Comparison of ENCODE assay signal across 8 mouse cellular contexts in genomic region chr8:67405947-67406346, GRCm38 (mm10).
DNase-seq lines count a peak whose midpoint lies in the region; ATAC-seq and TF ChIP-seq lines count a peak whose summit lies in the region.

No protein-coding gene starts in this region.

- peak; percentile 85 for TF ChIP-seq CTCF in midbrain, postnatal 0 days (IDR thresholded peaks at IDR 0.05)

- H3K36me3 ChIP-seq in hindbrain, embryonic 14.5 days (replicated peaks; ENCODE audit: control insufficient read depth, insufficient read depth): no peaks in the 10 kb centered on the region
- no peaks in the 10 kb centered on the region for H3K36me3 ChIP-seq in midbrain, postnatal 0 days (ENCODE audit: insufficient read depth, low read length)

- no peak overlapping the region for H3K9ac ChIP-seq in hindbrain, embryonic 14.5 days
- no peak overlapping the region for H3K9ac ChIP-seq in midbrain, postnatal 0 days (replicated peaks; ENCODE audit: low read length, poor library complexity, severe bottlenecking)

- no peak overlapping the region for H3K27ac ChIP-seq in hindbrain, embryonic 14.5 days
- no peak overlapping the region for H3K27ac ChIP-seq in midbrain, postnatal 0 days (ENCODE audit: low read depth, low read length)

- H3K4me3 ChIP-seq in hindbrain, embryonic 14.5 days (replicated peaks; ENCODE audit: low read length): no peak overlapping the region
- H3K4me3 ChIP-seq in midbrain, postnatal 0 days (ENCODE audit: low read depth, low read length): no peak overlapping the region

- peak; percentile 3 for DNase-seq in heart, adult 8-10 months (ENCODE audit: low spot score)
- no peak for DNase-seq in heart, adult 9 months (ENCODE audit: low spot score in 2 of 2)
- DNase-seq in A20 (ENCODE audit: low read depth, low spot score): peak; percentile 1
- DNase-seq in c-Kit-positive CD71-positive TER-119-negative erythroid progenitor cells, embryonic 14.5 days (ENCODE audit: low read depth): peak; percentile 7
- DNase-seq in hindbrain, embryonic 14.5 days (ENCODE audit: low spot score): peak; percentile 89
- peak; percentile 82 for DNase-seq in midbrain, postnatal 0 days (ENCODE audit: low spot score)
- DNase-seq in spleen, adult 18-20 months: no peak

- no peak overlapping the region for H3K4me2 ChIP-seq in hindbrain, embryonic 14.5 days (replicated peaks)
- no peak overlapping the region for H3K4me2 ChIP-seq in midbrain, postnatal 0 days (ENCODE audit: low read depth, low read length, poor library complexity, severe bottlenecking)

- 45% methylated on average over 10 of the region's 10 CpGs for WGBS in hindbrain, embryonic 14.5 days
- WGBS in midbrain, postnatal 0 days: 42% methylated on average over 10 of the region's 10 CpGs

- peak; percentile 68 for ATAC-seq in hindbrain, embryonic 14.5 days (ENCODE audit: low FRiP score)
- ATAC-seq in midbrain, postnatal 0 days (ENCODE audit: low FRiP score): peak; percentile 78
- no peak for ATAC-seq in megakaryocyte, adult 5-6 weeks (ENCODE audit: poor library complexity, severe bottlenecking)

- H3K9me3 ChIP-seq in hindbrain, embryonic 14.5 days (ENCODE audit: control insufficient read depth, low read length): no peaks in the 10 kb centered on the region
- H3K9me3 ChIP-seq in midbrain, postnatal 0 days (ENCODE audit: low read length): no peaks in the 10 kb centered on the region

- no peaks in the 10 kb centered on the region for H3K4me1 ChIP-seq in hindbrain, embryonic 14.5 days (replicated peaks; ENCODE audit: control insufficient read depth, insufficient read depth, low read length)
- H3K4me1 ChIP-seq in midbrain, postnatal 0 days (ENCODE audit: insufficient read depth, low read length): no peaks in the 10 kb centered on the region

- no peaks in the 10 kb centered on the region for H3K27me3 ChIP-seq in hindbrain, embryonic 14.5 days (ENCODE audit: control insufficient read depth, insufficient read depth, low read length)
- H3K27me3 ChIP-seq in midbrain, postnatal 0 days (ENCODE audit: insufficient read depth, low read length): no peaks in the 10 kb centered on the region

Comparison
In these comparisons a context has a peak if more than half of its experiments do, and no peak if none do; other contexts are left out.
1. DNase-seq: peak in heart, adult 8-10 months (single experiment), A20 (single experiment), c-Kit-positive CD71-positive TER-119-negative erythroid progenitor cells, embryonic 14.5 days (single experiment), hindbrain, embryonic 14.5 days (single experiment) and midbrain, postnatal 0 days (single experiment); none in heart, adult 9 months (0 of 2) and spleen, adult 18-20 months (0 of 2).